ENCODE assay signal across 21 mouse cellular contexts in the genomic region with DNA sequence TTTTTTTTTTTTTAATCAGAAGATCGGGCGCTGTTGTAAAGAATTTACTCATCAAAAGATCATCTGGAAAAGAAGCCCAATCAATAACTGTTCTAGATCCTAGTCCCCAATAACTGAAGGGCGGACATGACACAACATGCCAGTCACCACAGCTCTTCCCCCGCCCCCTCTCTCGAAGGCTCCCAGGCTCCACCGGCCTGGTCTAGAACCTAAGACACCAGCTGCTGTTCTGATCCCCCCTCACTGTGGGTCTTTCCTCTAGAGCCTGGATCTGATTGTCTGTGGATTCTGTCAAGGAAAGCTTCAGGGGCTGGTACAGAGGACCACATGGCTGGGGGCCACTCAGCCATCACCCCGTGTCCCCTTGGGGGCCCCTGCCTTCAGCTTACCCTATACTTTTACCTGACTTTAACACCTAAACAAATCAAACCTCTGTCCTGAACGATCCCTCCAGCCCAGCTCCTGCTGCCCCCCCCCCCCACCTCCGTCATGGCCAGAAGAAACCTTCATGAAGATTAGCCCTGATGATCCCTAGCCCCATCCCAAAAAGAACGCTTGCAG. TPM values are rescaled to one million over a fixed set of nuclear protein-coding genes. Genes with fewer than 3 reads are reported as not detected.
A peak's percentile ranks its signal among the peaks of the same experiment; 100 is the strongest.
DNase-seq lines count a peak whose midpoint lies in the region; ATAC-seq lines count a peak whose summit lies in the region.
"Had no signal": no experiment of that assay in that cellular context is flagged by ENCODE, and none has a peak within 500 bp of the region (broad histone marks: within the 10 kb centered on the region; RNA-seq: fewer than 3 reads in every experiment).

No protein-coding gene starts in this region.

- H3K9me3 ChIP-seq in embryonic facial prominence, embryonic 11.5 days (replicated peaks; ENCODE audit: control insufficient read depth, low read length), result no peaks in the 10 kb centered on the region
- no peaks in the 10 kb centered on the region for H3K9me3 ChIP-seq in embryonic facial prominence, embryonic 10.5 days
- no peaks in the 10 kb centered on the region for H3K9me3 ChIP-seq in heart, embryonic 13.5 days
- no peaks in the 10 kb centered on the region for H3K9me3 ChIP-seq in midbrain, embryonic 16.5 days (replicated peaks; ENCODE audit: control insufficient read depth, low read length, poor library complexity, severe bottlenecking)
- H3K9me3 ChIP-seq in midbrain, embryonic 10.5 days (replicated peaks), result no peaks in the 10 kb centered on the region
- H3K9me3 ChIP-seq: kidney, embryonic 15.5 days; lung, embryonic 15.5 days; stomach, embryonic 15.5 days had no signal

- 90% methylated on average over 10 of the region's 10 CpGs for WGBS in embryonic facial prominence, embryonic 11.5 days
- 86% methylated on average over 10 of the region's 10 CpGs for WGBS in embryonic facial prominence, embryonic 10.5 days
- WGBS in heart, embryonic 13.5 days, result 72% methylated on average over 10 of the region's 10 CpGs
- WGBS in midbrain, embryonic 16.5 days, result 85% methylated on average over 10 of the region's 10 CpGs
- WGBS in midbrain, embryonic 10.5 days, result 89% methylated on average over 10 of the region's 10 CpGs

- no peak overlapping the region for H3K27ac ChIP-seq in embryonic facial prominence, embryonic 11.5 days (replicated peaks; ENCODE audit: low read depth, low read length)
- no peak overlapping the region for H3K27ac ChIP-seq in embryonic facial prominence, embryonic 10.5 days (replicated peaks)
- no peak overlapping the region; the same call in 1 of the 2 replicates for H3K27ac ChIP-seq in heart, embryonic 13.5 days (replicated peaks)
- no peak overlapping the region for H3K27ac ChIP-seq in midbrain, embryonic 16.5 days (ENCODE audit: low read length)
- no peak overlapping the region for H3K27ac ChIP-seq in midbrain, embryonic 10.5 days (replicated peaks)
- H3K27ac ChIP-seq: gastrocnemius, adult 2 months; kidney, embryonic 15.5 days; lung, embryonic 15.5 days; stomach, embryonic 15.5 days had no signal

- DNase-seq in embryonic facial prominence, embryonic 11.5 days (ENCODE audit: low spot score), result no peak
- DNase-seq in embryonic facial prominence, embryonic 10.5 days (ENCODE audit: low spot score), result no peak
- DNase-seq in heart, adult 8-10 months (ENCODE audit: low spot score), result no peak
- no peak for DNase-seq in midbrain, embryonic 10.5 days (ENCODE audit: low spot score)
- no peak for DNase-seq in gastrocnemius, postnatal 10 days
- DNase-seq: cerebellum, adult 2 months; gastrocnemius, adult 2 months; retina, postnatal 1 day; thymus, postnatal 25 days had no signal

- ATAC-seq in embryonic facial prominence, embryonic 11.5 days (replicated peaks; ENCODE audit: insufficient number of reproducible peaks, low FRiP score, low TSS enrichment, low read depth), result 0 out of 2 replicates have a peak, but pooled peaks have one; percentile 4
- no peak for ATAC-seq in heart, embryonic 13.5 days (ENCODE audit: extremely low read depth, insufficient number of reproducible peaks, low FRiP score, low TSS enrichment)
- ATAC-seq in midbrain, embryonic 16.5 days, result 0 out of 2 replicates have a peak, but pooled peaks have one; percentile 1
- peak; percentile 40; the same call in 1 of the 2 replicates for ATAC-seq in megakaryocyte progenitor cell, adult 5-6 weeks (replicated peaks; ENCODE audit: poor library complexity)
- ATAC-seq: Patski had no signal

- no peaks in the 10 kb centered on the region for H3K4me1 ChIP-seq in embryonic facial prominence, embryonic 11.5 days (ENCODE audit: control insufficient read depth, insufficient read depth, low read length)
- peaks cover 18% of the 10 kb centered on the region for H3K4me1 ChIP-seq in embryonic facial prominence, embryonic 10.5 days
- H3K4me1 ChIP-seq in heart, embryonic 13.5 days, result peaks cover 20% of the 10 kb centered on the region
- peaks cover 3% of the 10 kb centered on the region for H3K4me1 ChIP-seq in midbrain, embryonic 16.5 days (ENCODE audit: control insufficient read depth, insufficient read depth, low read length)
- peaks cover 12% of the 10 kb centered on the region for H3K4me1 ChIP-seq in midbrain, embryonic 10.5 days

- no peaks in the 10 kb centered on the region for H3K36me3 ChIP-seq in embryonic facial prominence, embryonic 11.5 days (replicated peaks; ENCODE audit: control insufficient read depth, insufficient read depth, low read depth, low read length)
- H3K36me3 ChIP-seq in embryonic facial prominence, embryonic 10.5 days (replicated peaks), result no peaks in the 10 kb centered on the region
- H3K36me3 ChIP-seq in heart, embryonic 13.5 days, result no peaks in the 10 kb centered on the region
- H3K36me3 ChIP-seq in midbrain, embryonic 16.5 days (ENCODE audit: control insufficient read depth, insufficient read depth, low read length), result no peaks in the 10 kb centered on the region
- H3K36me3 ChIP-seq in midbrain, embryonic 10.5 days, result no peaks in the 10 kb centered on the region
- H3K36me3 ChIP-seq: kidney, embryonic 15.5 days; lung, embryonic 15.5 days; stomach, embryonic 15.5 days had no signal

- H3K4me2 ChIP-seq in embryonic facial prominence, embryonic 11.5 days (ENCODE audit: low read depth, low read length), result no peak overlapping the region
- peak overlapping the region; percentile 29; the same call in 1 of the 2 replicates for H3K4me2 ChIP-seq in heart, embryonic 13.5 days
- H3K4me2 ChIP-seq in midbrain, embryonic 16.5 days (ENCODE audit: low read length), result no peak overlapping the region
- H3K4me2 ChIP-seq: stomach, embryonic 15.5 days had no signal

- H3K27me3 ChIP-seq in embryonic facial prominence, embryonic 11.5 days (ENCODE audit: control insufficient read depth, insufficient read depth, low read length), result no peaks in the 10 kb centered on the region
- no peaks in the 10 kb centered on the region for H3K27me3 ChIP-seq in embryonic facial prominence, embryonic 10.5 days (replicated peaks; ENCODE audit: low read depth, poor library complexity, severe bottlenecking)
- H3K27me3 ChIP-seq in heart, embryonic 13.5 days (replicated peaks), result no peaks in the 10 kb centered on the region
- H3K27me3 ChIP-seq in midbrain, embryonic 16.5 days (ENCODE audit: control insufficient read depth, insufficient read depth, low read depth, low read length), result no peaks in the 10 kb centered on the region
- no peaks in the 10 kb centered on the region for H3K27me3 ChIP-seq in midbrain, embryonic 10.5 days (ENCODE audit: low read depth, poor library complexity, severe bottlenecking)
- H3K27me3 ChIP-seq: kidney, embryonic 15.5 days; lung, embryonic 15.5 days; Patski; stomach, embryonic 15.5 days had no signal

- H3K4me3 ChIP-seq in embryonic facial prominence, embryonic 11.5 days (ENCODE audit: low read depth, low read length), result no peak overlapping the region
- no peak overlapping the region for H3K4me3 ChIP-seq in embryonic facial prominence, embryonic 10.5 days
- no peak overlapping the region for H3K4me3 ChIP-seq in heart, embryonic 13.5 days
- H3K4me3 ChIP-seq in midbrain, embryonic 16.5 days (ENCODE audit: low read depth, low read length), result no peak overlapping the region
- H3K4me3 ChIP-seq in midbrain, embryonic 10.5 days, result no peak overlapping the region
- H3K4me3 ChIP-seq: gastrocnemius, adult 2 months; kidney, embryonic 15.5 days; lung, embryonic 15.5 days; stomach, embryonic 15.5 days had no signal

- no peak overlapping the region for H3K9ac ChIP-seq in embryonic facial prominence, embryonic 11.5 days (replicated peaks; ENCODE audit: low read length)
- H3K9ac ChIP-seq in heart, embryonic 13.5 days, result no peak overlapping the region; the same call in 1 of the 2 replicates
- H3K9ac ChIP-seq in midbrain, embryonic 16.5 days (ENCODE audit: low read depth, low read length), result no peak overlapping the region
- H3K9ac ChIP-seq: kidney, embryonic 15.5 days; lung, embryonic 15.5 days; stomach, embryonic 15.5 days had no signal

RNA-seq across cellular contexts. Expression of gene Scgb3a1, which starts 11.6 kb away (rescaled TPM):
- polyA plus RNA-seq in embryonic facial prominence, embryonic 11.5 days (2014; fragmentation: Nextera tagmentation; extraction: Ambion mirVana), result not detected in 2 replicates
- polyA plus RNA-seq in embryonic facial prominence, embryonic 10.5 days (2016; fragmentation: Nextera tagmentation; extraction: Ambion mirVana), result not detected in 2 replicates
- polyA plus RNA-seq in heart, embryonic 13.5 days (2015; fragmentation: Nextera tagmentation; extraction: Ambion mirVana), result 0.44 TPM in 1 of 2 replicates, not detected in the other
- 1 to 10 TPM in 2 of 4 experiments, under 1 TPM in 1, not detected in 1; 0.72 to 2.7 (median 1.4) TPM for total RNA-seq in heart, adult 8-10 months (2022)
- 0.70 TPM in 1 of 2 replicates, not detected in the other for polyA plus RNA-seq in midbrain, embryonic 16.5 days (2015; fragmentation: Nextera tagmentation; extraction: Ambion mirVana)
- not detected in 2 replicates for polyA plus RNA-seq in midbrain, embryonic 10.5 days (2016; fragmentation: Nextera tagmentation; extraction: Ambion mirVana)
- not detected in 2 replicates for total RNA-seq in megakaryocyte progenitor cell, adult 5-6 weeks (2015)
- not detected in 2 replicates for total RNA-seq in megakaryocyte progenitor cell, adult 5-6 weeks (2017)
- total RNA-seq in gastrocnemius, postnatal 10 days (2021), result not detected
- total RNA-seq: adrenal gland, adult 18-20 months; CH12.LX; gastrocnemius, adult 2 months; layer of hippocampus, adult 8-10 months; left cerebral cortex, postnatal 14 days had no signal
- polyA plus RNA-seq: cerebellum, adult 2 months; kidney, embryonic 15.5 days; neural tube, embryonic 14.5 days; Patski; stomach, embryonic 15.5 days had no signal

RNA-seq across cellular contexts. Expression of gene Flt4, which starts 42.8 kb away (rescaled TPM):
- polyA plus RNA-seq in embryonic facial prominence, embryonic 11.5 days (2014; fragmentation: Nextera tagmentation; extraction: Ambion mirVana), result 3.6 and 4.2 TPM in 2 replicates
- 5.6 and 6.0 TPM in 2 replicates for polyA plus RNA-seq in embryonic facial prominence, embryonic 10.5 days (2016; fragmentation: Nextera tagmentation; extraction: Ambion mirVana)
- 7.4 and 8.3 TPM in 2 replicates for polyA plus RNA-seq in heart, embryonic 13.5 days (2015; fragmentation: Nextera tagmentation; extraction: Ambion mirVana)
- 10 to 100 TPM; 11.8 to 12.4 (median 12.2) TPM for total RNA-seq in heart, adult 8-10 months (2022)
- polyA plus RNA-seq in midbrain, embryonic 16.5 days (2015; fragmentation: Nextera tagmentation; extraction: Ambion mirVana), result 1.6 TPM in 2 replicates
- polyA plus RNA-seq in midbrain, embryonic 10.5 days (2016; fragmentation: Nextera tagmentation; extraction: Ambion mirVana), result 3.8 TPM in 2 replicates
- 0.02 and 0.07 TPM in 2 replicates for total RNA-seq in megakaryocyte progenitor cell, adult 5-6 weeks (2015)
- total RNA-seq in megakaryocyte progenitor cell, adult 5-6 weeks (2017), result 0.17 and 0.24 TPM in 2 replicates
- 1 to 10 TPM; 4.2 to 5.8 TPM for total RNA-seq in gastrocnemius, postnatal 10 days (2021)
